Mouse (Mus musculus) ES-Bruce4 (cell line): ENCODE measurements around the gene Acsm2.

Experiments
- CTCF ChIP-seq: IDR thresholded peaks from one replicate; pipeline ENCODE4 v1.8.1; 2011; ENCODE audit warnings: low read depth, low read length
- POLR2A ChIP-seq: IDR thresholded peaks from one replicate; pipeline ENCODE4 v1.8.1; 2011; ENCODE audit warnings: low read length; ENCODE audit not compliant: insufficient read depth

- TF ChIP-seq POLR2A (no peak), CTCF (no peak)
Observed at GRCm38 (mm10) chr7:119642307-119642706, 88.2 kb downstream of the Acsm2 start.
